Mouse (Mus musculus) MEL (cell line): ENCODE results near the gene Wnt10b. TPM values are rescaled to one million over a fixed set of nuclear protein-coding genes. Genes with fewer than 3 reads are reported as not detected.
A peak's percentile ranks its signal among the peaks of the same experiment; 100 is the strongest.

Experiments
- DNase-seq: peaks from one replicate; pipeline ENCODE4 v3.0.0; 2011; ENCODE audit warnings: low read depth, low spot score
- H3K27ac ChIP-seq: 2 replicates; pipeline ENCODE4 v1.5.1; 2012; ENCODE audit warnings: low read depth, mild to moderate bottlenecking, control low read depth, low read length, moderate library complexity; ENCODE audit not compliant: control insufficient read depth
- H3K27me3 ChIP-seq, 2 experiments: fragments of 150-350 bp in 1 of 2; sonication (generic) in 1 of 2; 2 replicates each; pipeline ENCODE4 v1.6.1; 2012; ENCODE audit warnings: low read length in 2 of 2, mild to moderate bottlenecking in 2 of 2, improper control_type of control experiment in 1 of 2, moderate library complexity in 1 of 2; ENCODE audit not compliant: insufficient read depth in 2 of 2, control insufficient read depth in 1 of 2
- H3K36me3 ChIP-seq, 2 experiments: 2 replicates each; pipeline ENCODE4 v1.6.1; 2012 to 2014; ENCODE audit warnings: low read length in 2 of 2, improper control_type of control experiment in 1 of 2, inconsistent platforms in 1 of 2, mild to moderate bottlenecking in 1 of 2; ENCODE audit not compliant: insufficient read depth in 2 of 2, control insufficient read depth in 1 of 2
- H3K4me1 ChIP-seq, 2 experiments: fragments of 150-350 bp in 1 of 2; sonication (generic) in 1 of 2; 2 replicates each; pipeline ENCODE4 v1.6.1; 2012; ENCODE audit warnings: low read length in 2 of 2, improper control_type of control experiment in 1 of 2, mild to moderate bottlenecking in 1 of 2; ENCODE audit not compliant: insufficient read depth in 2 of 2, control insufficient read depth in 1 of 2
- H3K4me3 ChIP-seq, 2 experiments: fragments of 150-350 bp in 1 of 2; sonication (generic) in 1 of 2; 2 replicates each; pipeline ENCODE4 v1.5.1; 2012; ENCODE audit warnings: low read depth in 2 of 2, low read length in 2 of 2, mild to moderate bottlenecking in 2 of 2, moderate library complexity in 2 of 2, control low read depth in 1 of 2, improper control_type of control experiment in 1 of 2; ENCODE audit not compliant: control insufficient read depth in 1 of 2, insufficient read depth in 1 of 2
- H3K79me2 ChIP-seq: 2 replicates; pipeline ENCODE4 v1.6.1; 2012; ENCODE audit warnings: mild to moderate bottlenecking, low read length, moderate library complexity; ENCODE audit not compliant: control insufficient read depth, poor library complexity, insufficient read depth
- H3K9ac ChIP-seq: 2 replicates; pipeline ENCODE4 v1.6.1; 2012; ENCODE audit warnings: low read depth, mild to moderate bottlenecking, control low read depth, low read length, moderate library complexity; ENCODE audit not compliant: control insufficient read depth, poor library complexity, severe bottlenecking
- H3K9me3 ChIP-seq: fragments of 150-350 bp; sonication (generic); replicated peaks from 2 replicates; pipeline ENCODE4 v1.6.1; 2012; ENCODE audit warnings: mild to moderate bottlenecking, low read length, improper control_type of control experiment, moderate library complexity; ENCODE audit not compliant: insufficient read depth
- BHLHE40 ChIP-seq: IDR thresholded peaks from 2 replicates; pipeline ENCODE4 v1.6.1; 2012; ENCODE audit warnings: low read depth, mild to moderate bottlenecking, inconsistent platforms, low read length, improper control_type of control experiment, borderline replicate concordance
- CHD1 ChIP-seq: IDR thresholded peaks from 2 replicates; pipeline ENCODE4 v1.6.1; 2012; ENCODE audit warnings: low read depth, mild to moderate bottlenecking, inconsistent platforms, low read length, improper control_type of control experiment
- CHD2 ChIP-seq: IDR thresholded peaks from 2 replicates; pipeline ENCODE4 v1.6.1; 2011; ENCODE audit warnings: low read length, improper control_type of control experiment
- CTCF ChIP-seq, 3 experiments: IDR thresholded peaks in 2 of 3; conservative IDR thresholded peaks in 1 of 3; 2 replicates each; pipeline ENCODE4 v1.5.1; 2011 to 2012; ENCODE audit warnings: low read length in 3 of 3, low read depth in 2 of 3, mild to moderate bottlenecking in 2 of 3, improper control_type of control experiment in 1 of 3, inconsistent platforms in 1 of 3, mixed read lengths in 1 of 3, moderate library complexity in 1 of 3; ENCODE audit not compliant: control insufficient read depth in 1 of 3, insufficient read depth in 1 of 3, poor library complexity in 1 of 3, severe bottlenecking in 1 of 3
- ELF1 ChIP-seq: IDR thresholded peaks from 2 replicates; pipeline ENCODE4 v1.6.1; 2014; ENCODE audit warnings: low read depth, mild to moderate bottlenecking, inconsistent platforms, low read length, improper control_type of control experiment, moderate library complexity
- GABPA ChIP-seq: IDR thresholded peaks from 2 replicates; pipeline ENCODE4 v1.6.1; 2012; ENCODE audit warnings: low read depth, mild to moderate bottlenecking, inconsistent platforms, low read length, improper control_type of control experiment, moderate library complexity
- GATA1 ChIP-seq: IDR thresholded peaks from 2 replicates; pipeline ENCODE4 v1.6.1; 2011; ENCODE audit warnings: low read depth, low read length, improper control_type of control experiment
- JUND ChIP-seq: IDR thresholded peaks from 2 replicates; pipeline ENCODE4 v1.6.1; 2011; ENCODE audit warnings: low read depth, mild to moderate bottlenecking, improper control_type of control experiment, low read length
- KAT2A ChIP-seq: conservative IDR thresholded peaks from 2 replicates; pipeline ENCODE4 v1.6.1; 2012; ENCODE audit warnings: low read depth, low read length, improper control_type of control experiment, inconsistent platforms
- MAFK ChIP-seq: IDR thresholded peaks from 2 replicates; pipeline ENCODE4 v1.6.1; 2011; ENCODE audit warnings: low read depth, mild to moderate bottlenecking, low read length, improper control_type of control experiment, borderline replicate concordance
- MEF2A ChIP-seq: IDR thresholded peaks from 2 replicates; pipeline ENCODE4 v1.6.1; 2014; ENCODE audit warnings: low read depth, mild to moderate bottlenecking, inconsistent platforms, low read length, improper control_type of control experiment; ENCODE audit not compliant: poor library complexity, insufficient replicate concordance, severe bottlenecking; ENCODE audit errors: extremely low read depth
- MXI1 ChIP-seq: IDR thresholded peaks from 2 replicates; pipeline ENCODE4 v1.6.1; 2011; ENCODE audit warnings: mild to moderate bottlenecking, low read depth, low read length, improper control_type of control experiment
- MYB ChIP-seq: IDR thresholded peaks from 2 replicates; pipeline ENCODE4 v1.6.1; 2011; ENCODE audit warnings: mild to moderate bottlenecking, low read depth, low read length, improper control_type of control experiment
- POLR2A ChIP-seq, 2 experiments: IDR thresholded peaks; 2 replicates each; pipeline ENCODE4 v1.6.1; 2011 to 2012; ENCODE audit warnings: low read length in 2 of 2, mild to moderate bottlenecking in 2 of 2, control low read depth in 1 of 2, improper control_type of control experiment in 1 of 2, low read depth in 1 of 2, moderate library complexity in 1 of 2; ENCODE audit not compliant: control insufficient read depth in 1 of 2, insufficient read depth in 1 of 2, poor library complexity in 1 of 2
- POLR2AphosphoS2 ChIP-seq: IDR thresholded peaks from 2 replicates; pipeline ENCODE4 v1.6.1; 2011; ENCODE audit warnings: low read length, improper control_type of control experiment
- RCOR1 ChIP-seq: IDR thresholded peaks from 2 replicates; pipeline ENCODE4 v1.6.1; 2012; ENCODE audit warnings: low read depth, mild to moderate bottlenecking, inconsistent platforms, low read length, improper control_type of control experiment
- SMC3 ChIP-seq: IDR thresholded peaks from 2 replicates; pipeline ENCODE4 v1.6.1; 2011; ENCODE audit warnings: low read depth, low read length, improper control_type of control experiment
- TAL1 ChIP-seq: IDR thresholded peaks from 2 replicates; pipeline ENCODE4 v1.6.1; 2012; ENCODE audit warnings: mild to moderate bottlenecking, inconsistent platforms, low read length, moderate library complexity, mixed read lengths
- TCF12 ChIP-seq: IDR thresholded peaks from 2 replicates; pipeline ENCODE4 v1.6.1; 2014; ENCODE audit warnings: low read depth, mild to moderate bottlenecking, inconsistent platforms, low read length, improper control_type of control experiment, moderate library complexity
- ZC3H11A ChIP-seq: IDR thresholded peaks from 2 replicates; pipeline ENCODE4 v1.6.1; 2012; ENCODE audit warnings: low read depth, mild to moderate bottlenecking, inconsistent platforms, low read length, improper control_type of control experiment
- ZKSCAN1 ChIP-seq: IDR thresholded peaks from 2 replicates; pipeline ENCODE4 v1.6.1; 2012; ENCODE audit warnings: low read depth, mild to moderate bottlenecking, inconsistent platforms, low read length, improper control_type of control experiment, moderate library complexity
- ZNF384 ChIP-seq: IDR thresholded peaks from 2 replicates; pipeline ENCODE4 v1.6.1; 2012; ENCODE audit warnings: low read depth, mild to moderate bottlenecking, inconsistent platforms, low read length, improper control_type of control experiment
- polyA plus RNA-seq, 2 experiments: library from polyadenylated mRNA; stranded (reverse) in 1 of 2; unstranded in 1 of 2; fragments of >175 nt in 1 of 2; fragments of >200 nt in 1 of 2; gene quantifications; 2 replicates each; pipeline versions ENCODE4 v1.2.1 to v1.2.4; 2012; ENCODE audit warnings: low replicate concordance in 2 of 2, low read depth in 1 of 2; ENCODE audit not compliant: insufficient read length in 2 of 2, insufficient read depth in 1 of 2, missing spikeins in 1 of 2
- total RNA-seq: library from RNA; depleted of rRNA; stranded (reverse); fragments of 300-350 nt; gene quantifications from 2 replicates; pipeline ENCODE4 v1.2.3, GENCODE M21; 2012

Wnt10b gene
- total and polyA plus RNA-seq, 3 experiments = 0.14 to 0.23 TPM; not detected in 1

GRCm38 (mm10) chr15:98724441-98724840 is 53.5 kb downstream of the Wnt10b start:
- Histone ChIP-seq H3K27ac (no peak overlapping the region), H3K4me1 (peaks cover 0 to 15% of the 10 kb centered on the region in 2 experiments; a peak in 2 of 4 replicates), H3K9ac (no peak overlapping the region)

GRCm38 (mm10) chr15:98722854-98723253 is 55.1 kb downstream of the Wnt10b start:
- H3K9me3 ChIP-seq = no peaks in the 10 kb centered on the region
- H3K36me3 ChIP-seq = no peaks in the 10 kb centered on the region; a peak in 1 of 4 replicates
- H3K4me1 ChIP-seq = peaks cover 0 to 9% of the 10 kb centered on the region in 2 experiments; a peak in 1 of 4 replicates
- no peak overlapping the region for H3K9ac ChIP-seq
- H3K79me2 ChIP-seq = peaks cover 11% of the 10 kb centered on the region
- no peak overlapping the region for H3K4me3 ChIP-seq
- no peak overlapping the region for H3K27ac ChIP-seq
- no peak for DNase-seq
- TF ChIP-seq ZNF384 (no peak), JUND (no peak), ELF1 (no peak), GABPA (no peak), MAFK (no peak), ZC3H11A (no peak), RCOR1 (no peak), GATA1 (no peak), SMC3 (no peak), CHD1 (no peak), POLR2AphosphoS2 (no peak), MYB (no peak), CHD2 (no peak), MEF2A (no peak), MXI1 (no peak), TAL1 (no peak), BHLHE40 (no peak), TCF12 (no peak), CTCF (IDR thresholded peaks at IDR 0.05 in 2 of 3, conservative IDR thresholded peaks at IDR 0.05 in 1 of 3; ENCODE audit: control insufficient read depth in 1 of 3, insufficient read depth in 1 of 3, low read depth in 2 of 3, low read length in 3 of 3, poor library complexity in 1 of 3, severe bottlenecking in 1 of 3) (no peak)
- H3K27me3 ChIP-seq = no peaks in the 10 kb centered on the region

More at GRCm38 (mm10) chr15:98724441-98724840, 53.5 kb downstream of the Wnt10b start:
- DNase-seq = no peak
- TF ChIP-seq ZKSCAN1 (no peak), KAT2A (no peak), POLR2A (IDR thresholded peaks at IDR 0.05; ENCODE audit: control insufficient read depth in 1 of 2, insufficient read depth in 1 of 2, low read depth in 1 of 2, low read length in 2 of 2, poor library complexity in 1 of 2) (peak in 1 of 2 experiments; percentile 1; a peak in 1 of 4 replicates)
- Histone ChIP-seq H3K27me3 (no peaks in the 10 kb centered on the region), H3K9me3 (no peaks in the 10 kb centered on the region), H3K79me2 (peaks cover 11% of the 10 kb centered on the region), H3K36me3 (no peaks in the 10 kb centered on the region; a peak in 2 of 4 replicates), H3K4me3 (no peak overlapping the region)
